Mouse (Mus musculus) cortical plate, adult 2 months (tissue): ENCODE measurements around the gene Plppr2. TPM values are rescaled to one million over a fixed set of nuclear protein-coding genes. Genes with fewer than 3 reads are reported as not detected.

ENCODE experiments used
- H3K27ac ChIP-seq: fragments of 200-500 bp; 2 replicates; pipeline ENCODE4 v1.5.1; 2012; ENCODE audit warnings: low read length, control low read depth, inconsistent platforms; ENCODE audit not compliant: insufficient read depth
- H3K4me1 ChIP-seq: fragments of 200-500 bp; 2 replicates; pipeline ENCODE4 v1.6.1; 2011; ENCODE audit warnings: low read length; ENCODE audit not compliant: control insufficient read depth, insufficient read depth
- H3K4me3 ChIP-seq: fragments of 200-500 bp; 2 replicates; pipeline ENCODE4 v1.5.1; 2011; ENCODE audit warnings: mild to moderate bottlenecking, low read length, control low read depth; ENCODE audit not compliant: insufficient read depth
- CTCF ChIP-seq: fragments of 200-500 bp; IDR thresholded peaks from 2 replicates; pipeline ENCODE4 v1.5.1; 2011; ENCODE audit warnings: mild to moderate bottlenecking, control low read depth, low read length; ENCODE audit not compliant: insufficient read depth; ENCODE audit errors: extremely low read depth
- POLR2A ChIP-seq: fragments of 200-500 bp; IDR thresholded peaks from 2 replicates; pipeline ENCODE4 v1.6.1; 2011; ENCODE audit warnings: mild to moderate bottlenecking, low read length, control low read depth; ENCODE audit not compliant: insufficient read depth; ENCODE audit errors: extremely low read depth
- polyA plus RNA-seq: library from polyadenylated mRNA; depleted of rRNA; stranded (reverse); fragments of >200 nt; gene quantifications from 2 replicates; pipeline ENCODE4 v1.2.3, GENCODE M21; 2012

The Plppr2 gene
- polyA plus RNA-seq, 1 experiment = 183 TPM

GRCm38 (mm10) chr9:21976626-21977175, 39.9 kb downstream of the Plppr2 start:
- TF ChIP-seq POLR2A (no peak), CTCF (no peak)
- no peak overlapping the region for H3K27ac ChIP-seq
- no peak overlapping the region for H3K4me3 ChIP-seq
- H3K4me1 ChIP-seq = no peaks in the 10 kb centered on the region

- Histone ChIP-seq H3K27ac (no peak overlapping the region), H3K4me3 (no peak overlapping the region), H3K4me1 (no peaks in the 10 kb centered on the region)
- no peak for TF ChIP-seq CTCF
- no peak for TF ChIP-seq POLR2A
These were observed 40.5 kb downstream of the Plppr2 start for GRCm38 (mm10) chr9:21977331-21977730.

- Histone ChIP-seq H3K4me3 (no peak overlapping the region), H3K27ac (no peak overlapping the region), H3K4me1 (no peaks in the 10 kb centered on the region)
- TF ChIP-seq POLR2A = no peak
- peak; percentile 48 for TF ChIP-seq CTCF
These were observed 41.1 kb downstream of the Plppr2 start for GRCm38 (mm10) chr9:21977972-21978371.

GRCm38 (mm10) chr9:21978398-21979128, 41.7 kb downstream of the Plppr2 start:
- no peak overlapping the region for H3K4me3 ChIP-seq
- TF ChIP-seq CTCF = no peak
- TF ChIP-seq POLR2A = no peak
- no peak overlapping the region for H3K27ac ChIP-seq
- H3K4me1 ChIP-seq = no peaks in the 10 kb centered on the region

GRCm38 (mm10) chr9:21983911-21984310, 47.1 kb downstream of the Plppr2 start:
- Histone ChIP-seq H3K27ac (no peak overlapping the region), H3K4me3 (no peak overlapping the region), H3K4me1 (0 out of 2 replicates have a peak, but pooled peaks cover 2% of the 10 kb centered on the region)
- TF ChIP-seq POLR2A = no peak
- no peak for TF ChIP-seq CTCF

GRCm38 (mm10) chr9:21987592-21988342, 50.9 kb downstream of the Plppr2 start:
- 0 out of 2 replicates have a peak, but pooled peaks cover 2% of the 10 kb centered on the region for H3K4me1 ChIP-seq
- H3K27ac ChIP-seq = no peak overlapping the region
- TF ChIP-seq CTCF (no peak), POLR2A (no peak)
- H3K4me3 ChIP-seq = peak overlapping the region; percentile 33; the same call in 1 of the 2 replicates

GRCm38 (mm10) chr9:21988421-21989101, 51.7 kb downstream of the Plppr2 start:
- TF ChIP-seq POLR2A = no peak
- no peak for TF ChIP-seq CTCF
- Histone ChIP-seq H3K4me3 (peak overlapping the region; percentile 33; the same call in 1 of the 2 replicates), H3K27ac (no peak overlapping the region), H3K4me1 (0 out of 2 replicates have a peak, but pooled peaks cover 2% of the 10 kb centered on the region)

- Histone ChIP-seq H3K27ac (no peak within 1 kb of the TSS), H3K4me3 (peak within 1 kb of the TSS; percentile 33), H3K4me1 (0 out of 2 replicates have a peak, but pooled peaks cover 2% of the 10 kb centered on the region)
- TF ChIP-seq POLR2A (no peak), CTCF (no peak)
These were observed 52.6 kb downstream of the Plppr2 start, which contains the start of gene Rgl3 for GRCm38 (mm10) chr9:21989230-21990110. Gene Rgl3, minus strand, starts transcription at chr9:21989446.
